Mouse (Mus musculus): ENCODE results near the gene Fam219b. TPM values are rescaled to one million over a fixed set of nuclear protein-coding genes. Genes with fewer than 3 reads are reported as not detected.

Fam219b gene
- total and polyA plus RNA-seq, 2 experiments from 2014 or later, result 25.1 to 26.8 TPM

- DNase-seq, result peak; percentile 79
- peak; percentile 81 for ATAC-seq
- Histone ChIP-seq H3K4me2 (ENCODE audit: low read depth) (peak within 1 kb of the TSS; percentile 74), H3K27me3 (ENCODE audit: insufficient read depth, low read length) (no peaks in the 10 kb centered on the region), H3K9ac (peak within 1 kb of the TSS; percentile 62), H3K4me1 (ENCODE audit: insufficient read depth) (peaks cover 5% of the 10 kb centered on the region; the same call in 1 of the 2 replicates), H3K27ac (ENCODE audit: low read depth, low read length) (no peak within 1 kb of the TSS; the same call in 1 of the 2 replicates), H3K4me3 (ENCODE audit: low read depth, low read length) (peak within 1 kb of the TSS; percentile 72), H3K36me3 (ENCODE audit: insufficient read depth) (peaks cover 29% of the 10 kb centered on the region), H3K9me3 (ENCODE audit: low read length) (no peaks in the 10 kb centered on the region)
- no peak for TF ChIP-seq CTCF (IDR thresholded peaks at IDR 0.05; ENCODE audit: low read depth)
- under 1% methylated on average over 28 of the region's 28 CpGs for WGBS
Observed at GRCm38 (mm10) chr9:57552139-57552887, 15.0 kb downstream of the Fam219b start, which contains the start of gene Mpi. Gene Mpi, minus strand, starts transcription at chr9:57552763.

GRCm38 (mm10) chr9:57553119-57553518, 15.8 kb downstream of the Fam219b start:
- DNase-seq (no peak), ATAC-seq (no peak)
- Histone ChIP-seq H3K27me3 (ENCODE audit: insufficient read depth, low read length) (no peaks in the 10 kb centered on the region), H3K9me3 (ENCODE audit: low read length) (no peaks in the 10 kb centered on the region), H3K27ac (ENCODE audit: low read depth, low read length) (no peak overlapping the region), H3K36me3 (ENCODE audit: insufficient read depth) (peaks cover 23% of the 10 kb centered on the region), H3K4me3 (ENCODE audit: low read depth, low read length) (no peak overlapping the region), H3K4me2 (ENCODE audit: low read depth) (no peak overlapping the region), H3K4me1 (ENCODE audit: insufficient read depth) (peaks cover 5% of the 10 kb centered on the region; the same call in 1 of the 2 replicates), H3K9ac (no peak overlapping the region)
- no peak for TF ChIP-seq CTCF (IDR thresholded peaks at IDR 0.05; ENCODE audit: low read depth)
- 70% methylated on average over 11 of the region's 11 CpGs for WGBS

- H3K4me3 ChIP-seq (ENCODE audit: low read depth, low read length), result no peak overlapping the region
- DNase-seq (no peak), ATAC-seq (no peak)
- no peaks in the 10 kb centered on the region for H3K27me3 ChIP-seq (ENCODE audit: insufficient read depth, low read length)
- no peak overlapping the region for H3K4me2 ChIP-seq (ENCODE audit: low read depth)
- peaks cover 5% of the 10 kb centered on the region; the same call in 1 of the 2 replicates for H3K4me1 ChIP-seq (ENCODE audit: insufficient read depth)
- 34% methylated on average over 3 of the region's 3 CpGs for WGBS
- TF ChIP-seq CTCF (IDR thresholded peaks at IDR 0.05; ENCODE audit: low read depth), result no peak
- H3K36me3 ChIP-seq (ENCODE audit: insufficient read depth), result 0 out of 2 replicates have a peak, but pooled peaks cover 9% of the 10 kb centered on the region
- H3K9me3 ChIP-seq (ENCODE audit: low read length), result no peaks in the 10 kb centered on the region
- no peak overlapping the region for H3K9ac ChIP-seq
- no peak overlapping the region for H3K27ac ChIP-seq (ENCODE audit: low read depth, low read length)
Observed at GRCm38 (mm10) chr9:57554753-57555152, 17.4 kb downstream of the Fam219b start.

GRCm38 (mm10) chr9:57557215-57557614, 19.9 kb downstream of the Fam219b start:
- Histone ChIP-seq H3K9me3 (ENCODE audit: low read length) (no peaks in the 10 kb centered on the region), H3K9ac (no peak overlapping the region), H3K4me1 (ENCODE audit: insufficient read depth) (peaks cover 10% of the 10 kb centered on the region), H3K36me3 (ENCODE audit: insufficient read depth) (no peaks in the 10 kb centered on the region), H3K27me3 (ENCODE audit: insufficient read depth, low read length) (no peaks in the 10 kb centered on the region), H3K27ac (ENCODE audit: low read depth, low read length) (no peak overlapping the region), H3K4me2 (ENCODE audit: low read depth) (no peak overlapping the region), H3K4me3 (ENCODE audit: low read depth, low read length) (no peak overlapping the region)
- no peak for DNase-seq
- 62% methylated on average over 3 of the region's 3 CpGs for WGBS
- TF ChIP-seq CTCF (IDR thresholded peaks at IDR 0.05; ENCODE audit: low read depth), result no peak
- ATAC-seq, result no peak

GRCm38 (mm10) chr9:57558625-57559024, 21.3 kb downstream of the Fam219b start:
- DNase-seq, result no peak
- 89% methylated on average over 4 of the region's 4 CpGs for WGBS
- Histone ChIP-seq H3K27me3 (ENCODE audit: insufficient read depth, low read length) (no peaks in the 10 kb centered on the region), H3K4me3 (ENCODE audit: low read depth, low read length) (no peak overlapping the region), H3K9ac (no peak overlapping the region), H3K36me3 (ENCODE audit: insufficient read depth) (no peaks in the 10 kb centered on the region), H3K9me3 (ENCODE audit: low read length) (no peaks in the 10 kb centered on the region), H3K27ac (ENCODE audit: low read depth, low read length) (no peak overlapping the region), H3K4me1 (ENCODE audit: insufficient read depth) (peaks cover 10% of the 10 kb centered on the region), H3K4me2 (ENCODE audit: low read depth) (no peak overlapping the region)
- ATAC-seq, result no peak
- no peak for TF ChIP-seq CTCF (IDR thresholded peaks at IDR 0.05; ENCODE audit: low read depth)

- Histone ChIP-seq H3K4me3 (ENCODE audit: low read depth, low read length) (no peak overlapping the region), H3K9me3 (ENCODE audit: low read length) (no peaks in the 10 kb centered on the region), H3K27ac (ENCODE audit: low read depth, low read length) (no peak overlapping the region), H3K4me2 (ENCODE audit: low read depth) (no peak overlapping the region), H3K4me1 (ENCODE audit: insufficient read depth) (peaks cover 10% of the 10 kb centered on the region), H3K27me3 (ENCODE audit: insufficient read depth, low read length) (no peaks in the 10 kb centered on the region), H3K9ac (no peak overlapping the region), H3K36me3 (ENCODE audit: insufficient read depth) (no peaks in the 10 kb centered on the region)
- ATAC-seq (no peak), DNase-seq (no peak)
- 72% methylated on average over 2 of the region's 2 CpGs for WGBS
- no peak for TF ChIP-seq CTCF (IDR thresholded peaks at IDR 0.05; ENCODE audit: low read depth)
Observed at GRCm38 (mm10) chr9:57559568-57559967, 22.2 kb downstream of the Fam219b start.

GRCm38 (mm10) chr9:57560263-57560662, 22.9 kb downstream of the Fam219b start:
- Histone ChIP-seq H3K4me2 (ENCODE audit: low read depth) (peak overlapping the region; percentile 64), H3K4me1 (ENCODE audit: insufficient read depth) (peaks cover 10% of the 10 kb centered on the region), H3K9me3 (ENCODE audit: low read length) (no peaks in the 10 kb centered on the region), H3K27me3 (ENCODE audit: insufficient read depth, low read length) (no peaks in the 10 kb centered on the region), H3K9ac (peak overlapping the region; percentile 54), H3K36me3 (ENCODE audit: insufficient read depth) (no peaks in the 10 kb centered on the region), H3K4me3 (ENCODE audit: low read depth, low read length) (peak overlapping the region; percentile 59), H3K27ac (ENCODE audit: low read depth, low read length) (peak overlapping the region; percentile 68)
- ATAC-seq (peak; percentile 28), DNase-seq (no peak)
- TF ChIP-seq CTCF (IDR thresholded peaks at IDR 0.05; ENCODE audit: low read depth), result peak; percentile 28; the same call in 1 of the 2 replicates
- WGBS, result 17% methylated on average over 7 of the region's 7 CpGs

All from forebrain, postnatal 0 days (tissue).